Mouse (Mus musculus): ENCODE data around the gene Mrtfb. TPM values are rescaled to one million over a fixed set of nuclear protein-coding genes. Genes with fewer than 3 reads are reported as not detected.

Mrtfb gene
- 28.1 and 32.5 TPM in 2 replicates for polyA plus RNA-seq (2014; fragmentation: Nextera tagmentation; extraction: Ambion mirVana)

GRCm38 (mm10) chr16:13255855-13256635 lies at the start of gene Mrtfb:
Mrtfb (plus strand) TSS chr16:13256481.
- peak within 1 kb of the TSS; percentile 67 for H3K4me2 ChIP-seq (ENCODE audit: low read depth, severe bottlenecking)
- H3K27ac ChIP-seq (replicated peaks; ENCODE audit: low read depth, low read length): peak within 1 kb of the TSS; percentile 72; the same call in 1 of the 2 replicates
- peak within 1 kb of the TSS; percentile 92 for H3K9ac ChIP-seq (ENCODE audit: low read length)
- ATAC-seq (ENCODE audit: insufficient number of reproducible peaks, low FRiP score, low TSS enrichment, low read depth) (peak; percentile 88), DNase-seq (ENCODE audit: low spot score) (peak; percentile 93)
- H3K4me3 ChIP-seq (ENCODE audit: low read depth, low read length): peak within 1 kb of the TSS; percentile 74
- no peaks in the 10 kb centered on the region for H3K36me3 ChIP-seq (ENCODE audit: control insufficient read depth, insufficient read depth, low read length)
- H3K9me3 ChIP-seq (ENCODE audit: control insufficient read depth, low read length): no peaks in the 10 kb centered on the region
- peaks cover 7% of the 10 kb centered on the region; the same call in 1 of the 2 replicates for H3K4me1 ChIP-seq (ENCODE audit: control insufficient read depth, insufficient read depth, low read length)
- no peaks in the 10 kb centered on the region for H3K27me3 ChIP-seq (ENCODE audit: control insufficient read depth, insufficient read depth, low read length)
- under 1% methylated on average over 53 of the region's 56 CpGs for WGBS

GRCm38 (mm10) chr16:13207649-13208048 lies 48.6 kb upstream of the Mrtfb start:
- ATAC-seq (ENCODE audit: insufficient number of reproducible peaks, low FRiP score, low TSS enrichment, low read depth) (no peak), DNase-seq (ENCODE audit: low spot score) (no peak)
- no peak overlapping the region for H3K4me3 ChIP-seq (ENCODE audit: low read depth, low read length)
- 12% methylated on average over 5 of the region's 5 CpGs for WGBS
- H3K4me2 ChIP-seq (ENCODE audit: low read depth, severe bottlenecking): no peak overlapping the region
- H3K4me1 ChIP-seq (ENCODE audit: control insufficient read depth, insufficient read depth, low read length): no peaks in the 10 kb centered on the region
- no peaks in the 10 kb centered on the region for H3K27me3 ChIP-seq (ENCODE audit: control insufficient read depth, insufficient read depth, low read length)
- no peaks in the 10 kb centered on the region for H3K36me3 ChIP-seq (ENCODE audit: control insufficient read depth, insufficient read depth, low read length)
- H3K27ac ChIP-seq (replicated peaks; ENCODE audit: low read depth, low read length): no peak overlapping the region
- H3K9ac ChIP-seq (ENCODE audit: low read length): no peak overlapping the region
- no peaks in the 10 kb centered on the region for H3K9me3 ChIP-seq (ENCODE audit: control insufficient read depth, low read length)

GRCm38 (mm10) chr16:13208087-13208486 lies 48.2 kb upstream of the Mrtfb start:
- no peaks in the 10 kb centered on the region for H3K27me3 ChIP-seq (ENCODE audit: control insufficient read depth, insufficient read depth, low read length)
- H3K9ac ChIP-seq (ENCODE audit: low read length): no peak overlapping the region
- ATAC-seq (ENCODE audit: insufficient number of reproducible peaks, low FRiP score, low TSS enrichment, low read depth) (no peak), DNase-seq (ENCODE audit: low spot score) (no peak)
- H3K9me3 ChIP-seq (ENCODE audit: control insufficient read depth, low read length): no peaks in the 10 kb centered on the region
- H3K36me3 ChIP-seq (ENCODE audit: control insufficient read depth, insufficient read depth, low read length): no peaks in the 10 kb centered on the region
- no peak overlapping the region for H3K27ac ChIP-seq (replicated peaks; ENCODE audit: low read depth, low read length)
- H3K4me3 ChIP-seq (ENCODE audit: low read depth, low read length): no peak overlapping the region
- no peaks in the 10 kb centered on the region for H3K4me1 ChIP-seq (ENCODE audit: control insufficient read depth, insufficient read depth, low read length)
- 23% methylated on average over 3 of the region's 3 CpGs for WGBS
- H3K4me2 ChIP-seq (ENCODE audit: low read depth, severe bottlenecking): no peak overlapping the region

GRCm38 (mm10) chr16:13212781-13213180 lies 43.5 kb upstream of the Mrtfb start:
- Histone ChIP-seq H3K27me3 (ENCODE audit: control insufficient read depth, insufficient read depth, low read length) (no peaks in the 10 kb centered on the region), H3K4me2 (ENCODE audit: low read depth, severe bottlenecking) (no peak overlapping the region), H3K9me3 (ENCODE audit: control insufficient read depth, low read length) (no peaks in the 10 kb centered on the region), H3K36me3 (ENCODE audit: control insufficient read depth, insufficient read depth, low read length) (no peaks in the 10 kb centered on the region), H3K9ac (ENCODE audit: low read length) (no peak overlapping the region), H3K4me1 (ENCODE audit: control insufficient read depth, insufficient read depth, low read length) (no peaks in the 10 kb centered on the region), H3K27ac (replicated peaks; ENCODE audit: low read depth, low read length) (no peak overlapping the region), H3K4me3 (ENCODE audit: low read depth, low read length) (no peak overlapping the region)
- WGBS: 69% methylated on average over 4 of the region's 4 CpGs
- no peak for ATAC-seq (ENCODE audit: insufficient number of reproducible peaks, low FRiP score, low TSS enrichment, low read depth)
- no peak for DNase-seq (ENCODE audit: low spot score)

GRCm38 (mm10) chr16:13216116-13216952 lies 39.9 kb upstream of the Mrtfb start:
- no peak overlapping the region for H3K27ac ChIP-seq (replicated peaks; ENCODE audit: low read depth, low read length)
- no peak overlapping the region for H3K4me3 ChIP-seq (ENCODE audit: low read depth, low read length)
- H3K9me3 ChIP-seq (ENCODE audit: control insufficient read depth, low read length): no peaks in the 10 kb centered on the region
- ATAC-seq (ENCODE audit: insufficient number of reproducible peaks, low FRiP score, low TSS enrichment, low read depth): no peak
- no peaks in the 10 kb centered on the region for H3K27me3 ChIP-seq (ENCODE audit: control insufficient read depth, insufficient read depth, low read length)
- no peaks in the 10 kb centered on the region for H3K36me3 ChIP-seq (ENCODE audit: control insufficient read depth, insufficient read depth, low read length)
- DNase-seq (ENCODE audit: low spot score): no peak
- no peak overlapping the region for H3K4me2 ChIP-seq (ENCODE audit: low read depth, severe bottlenecking)
- H3K9ac ChIP-seq (ENCODE audit: low read length): no peak overlapping the region
- no peaks in the 10 kb centered on the region for H3K4me1 ChIP-seq (ENCODE audit: control insufficient read depth, insufficient read depth, low read length)
- 83% methylated on average over 5 of the region's 5 CpGs for WGBS

GRCm38 (mm10) chr16:13217951-13218350 lies 38.3 kb upstream of the Mrtfb start:
- no peak overlapping the region for H3K4me3 ChIP-seq (ENCODE audit: low read depth, low read length)
- no peak overlapping the region for H3K4me2 ChIP-seq (ENCODE audit: low read depth, severe bottlenecking)
- ATAC-seq (ENCODE audit: insufficient number of reproducible peaks, low FRiP score, low TSS enrichment, low read depth): no peak
- no peaks in the 10 kb centered on the region for H3K36me3 ChIP-seq (ENCODE audit: control insufficient read depth, insufficient read depth, low read length)
- no peak overlapping the region for H3K27ac ChIP-seq (replicated peaks; ENCODE audit: low read depth, low read length)
- 92% methylated on average over 8 of the region's 8 CpGs for WGBS
- no peak for DNase-seq (ENCODE audit: low spot score)
- no peaks in the 10 kb centered on the region for H3K27me3 ChIP-seq (ENCODE audit: control insufficient read depth, insufficient read depth, low read length)
- H3K9me3 ChIP-seq (ENCODE audit: control insufficient read depth, low read length): no peaks in the 10 kb centered on the region
- H3K4me1 ChIP-seq (ENCODE audit: control insufficient read depth, insufficient read depth, low read length): no peaks in the 10 kb centered on the region
- no peak overlapping the region for H3K9ac ChIP-seq (ENCODE audit: low read length)

GRCm38 (mm10) chr16:13221475-13221874 lies 34.8 kb upstream of the Mrtfb start:
- 84% methylated on average over 1 of the region's 1 CpGs for WGBS
- Histone ChIP-seq H3K9ac (ENCODE audit: low read length) (no peak overlapping the region), H3K4me3 (ENCODE audit: low read depth, low read length) (no peak overlapping the region), H3K4me1 (ENCODE audit: control insufficient read depth, insufficient read depth, low read length) (no peaks in the 10 kb centered on the region), H3K9me3 (ENCODE audit: control insufficient read depth, low read length) (no peaks in the 10 kb centered on the region), H3K4me2 (ENCODE audit: low read depth, severe bottlenecking) (no peak overlapping the region), H3K27me3 (ENCODE audit: control insufficient read depth, insufficient read depth, low read length) (no peaks in the 10 kb centered on the region), H3K36me3 (ENCODE audit: control insufficient read depth, insufficient read depth, low read length) (no peaks in the 10 kb centered on the region), H3K27ac (replicated peaks; ENCODE audit: low read depth, low read length) (no peak overlapping the region)
- DNase-seq (ENCODE audit: low spot score) (no peak), ATAC-seq (ENCODE audit: insufficient number of reproducible peaks, low FRiP score, low TSS enrichment, low read depth) (no peak)

GRCm38 (mm10) chr16:13232043-13232442 lies 24.2 kb upstream of the Mrtfb start:
- DNase-seq (ENCODE audit: low spot score) (no peak), ATAC-seq (ENCODE audit: insufficient number of reproducible peaks, low FRiP score, low TSS enrichment, low read depth) (no peak)
- Histone ChIP-seq H3K9me3 (ENCODE audit: control insufficient read depth, low read length) (no peaks in the 10 kb centered on the region), H3K4me3 (ENCODE audit: low read depth, low read length) (no peak overlapping the region), H3K27ac (replicated peaks; ENCODE audit: low read depth, low read length) (no peak overlapping the region), H3K4me1 (ENCODE audit: control insufficient read depth, insufficient read depth, low read length) (0 out of 2 replicates have a peak, but pooled peaks cover 4% of the 10 kb centered on the region), H3K36me3 (ENCODE audit: control insufficient read depth, insufficient read depth, low read length) (no peaks in the 10 kb centered on the region), H3K4me2 (ENCODE audit: low read depth, severe bottlenecking) (no peak overlapping the region), H3K9ac (ENCODE audit: low read length) (no peak overlapping the region), H3K27me3 (ENCODE audit: control insufficient read depth, insufficient read depth, low read length) (no peaks in the 10 kb centered on the region)
- 94% methylated on average over 7 of the region's 7 CpGs for WGBS
